In genomic region chr14:45657641-45658611, GRCm38 (mm10) we compare ENCODE assay signal across 8 mouse cellular contexts. TPM values are rescaled to one million over a fixed set of nuclear protein-coding genes. Genes with fewer than 3 reads are reported as not detected.
DNase-seq lines count a peak whose midpoint lies in the region; ATAC-seq and TF ChIP-seq lines count a peak whose summit lies in the region.

TSS of gene Ddhd1 (minus strand) at chr14:45658143.

- H3K4me3 ChIP-seq in CH12.LX (replicated peaks in 1 of 3; ENCODE audit: low read depth in 2 of 3, low read length in 2 of 3, poor library complexity in 1 of 3) = peak within 1 kb of the TSS; percentile 67 to 81 (median 76)
- peak within 1 kb of the TSS; percentile 86 for H3K4me3 ChIP-seq in forebrain, embryonic 12.5 days (replicated peaks)
- peak within 1 kb of the TSS; percentile 86 for H3K4me3 ChIP-seq in heart, postnatal 0 days (ENCODE audit: low read depth, low read length)
- H3K4me3 ChIP-seq in liver, embryonic 16.5 days (ENCODE audit: low read depth, low read length) = peak within 1 kb of the TSS; percentile 82
- peak within 1 kb of the TSS; percentile 93 for H3K4me3 ChIP-seq in neural tube, embryonic 13.5 days
- peak within 1 kb of the TSS; percentile 88 for H3K4me3 ChIP-seq in testis, adult 2 months (ENCODE audit: control insufficient read depth, low read depth, low read length)

- dilution Hi-C loops in CH12.LX (cut with MboI; ENCODE audit: extremely low pct_ligation_motif_present, extremely low pct_unique_long_range_greater_than_20kb, low sequenced_read_pairs) = no loop called here

- ATAC-seq in forebrain, embryonic 12.5 days (ENCODE audit: low FRiP score) = peak; percentile 96
- peak; percentile 96 for ATAC-seq in heart, postnatal 0 days (ENCODE audit: insufficient read depth, low read depth)
- ATAC-seq in liver, embryonic 16.5 days (ENCODE audit: low read depth) = peak; percentile 86
- peak; percentile 95 for ATAC-seq in neural tube, embryonic 13.5 days (ENCODE audit: low read depth)

- in situ Hi-C loops in CH12.LX (cut with MboI; ENCODE audit: low pct_ligation_motif_present, low pct_unique_long_range_greater_than_20kb, low sequenced_read_pairs) = no loop called here

- H3K27me3 ChIP-seq in CH12.LX (replicated peaks) = no peaks in the 10 kb centered on the region
- H3K27me3 ChIP-seq in forebrain, embryonic 12.5 days = no peaks in the 10 kb centered on the region
- H3K27me3 ChIP-seq in heart, postnatal 0 days (ENCODE audit: control insufficient read depth, insufficient read depth, low read length) = no peaks in the 10 kb centered on the region
- no peaks in the 10 kb centered on the region for H3K27me3 ChIP-seq in liver, embryonic 16.5 days (ENCODE audit: control insufficient read depth, insufficient read depth, low read depth, low read length)
- H3K27me3 ChIP-seq in neural tube, embryonic 13.5 days = no peaks in the 10 kb centered on the region
- no peaks in the 10 kb centered on the region for H3K27me3 ChIP-seq in testis, adult 2 months (ENCODE audit: control insufficient read depth, insufficient read depth, low read length)

- H3K4me2 ChIP-seq in CH12.LX (ENCODE audit: insufficient read depth, low read depth, poor library complexity, severe bottlenecking) = peak within 1 kb of the TSS; percentile 59
- peak within 1 kb of the TSS; percentile 85 for H3K4me2 ChIP-seq in forebrain, embryonic 12.5 days
- peak within 1 kb of the TSS; percentile 94 for H3K4me2 ChIP-seq in heart, postnatal 0 days (ENCODE audit: low read depth, low read length)
- peak within 1 kb of the TSS; percentile 84 for H3K4me2 ChIP-seq in liver, embryonic 16.5 days (ENCODE audit: low read depth, low read length)
- H3K4me2 ChIP-seq in neural tube, embryonic 13.5 days = peak within 1 kb of the TSS; percentile 84

- peak within 1 kb of the TSS; percentile 69 for H3K9ac ChIP-seq in CH12.LX (ENCODE audit: insufficient read depth, low read depth)
- H3K9ac ChIP-seq in forebrain, embryonic 12.5 days = peak within 1 kb of the TSS; percentile 88
- H3K9ac ChIP-seq in heart, postnatal 0 days (replicated peaks; ENCODE audit: low read depth, low read length) = peak within 1 kb of the TSS; percentile 86
- peak within 1 kb of the TSS; percentile 97 for H3K9ac ChIP-seq in liver, embryonic 16.5 days (ENCODE audit: low read depth, low read length)
- peak within 1 kb of the TSS; percentile 96 for H3K9ac ChIP-seq in neural tube, embryonic 13.5 days

- TF ChIP-seq CTCF in CH12.LX (conservative IDR thresholded peaks at IDR 0.05 in 1 of 2, IDR thresholded peaks at IDR 0.05 in 1 of 2; ENCODE audit: low read depth in 2 of 2, low read length in 2 of 2) = no peak
- no peak for TF ChIP-seq CTCF in heart, postnatal 0 days (IDR thresholded peaks at IDR 0.05; ENCODE audit: low read depth)
- no peak for TF ChIP-seq CTCF in testis, adult 2 months (IDR thresholded peaks at IDR 0.05; ENCODE audit: control insufficient read depth, insufficient read depth, insufficient replicate concordance, low read depth, low read length)

- H3K9me3 ChIP-seq in CH12.LX (replicated peaks; ENCODE audit: low read length) = no peaks in the 10 kb centered on the region
- no peaks in the 10 kb centered on the region for H3K9me3 ChIP-seq in forebrain, embryonic 12.5 days
- H3K9me3 ChIP-seq in heart, postnatal 0 days (replicated peaks; ENCODE audit: control insufficient read depth, low read length) = no peaks in the 10 kb centered on the region
- no peaks in the 10 kb centered on the region for H3K9me3 ChIP-seq in liver, embryonic 16.5 days (replicated peaks; ENCODE audit: control insufficient read depth, low read length)
- no peaks in the 10 kb centered on the region for H3K9me3 ChIP-seq in neural tube, embryonic 13.5 days

- peaks cover 7% of the 10 kb centered on the region for H3K79me2 ChIP-seq in CH12.LX (replicated peaks; ENCODE audit: control insufficient read depth, extremely low read depth, insufficient read depth, poor library complexity, severe bottlenecking)

- H3K4me1 ChIP-seq in CH12.LX (ENCODE audit: control insufficient read depth in 1 of 2, insufficient read depth in 2 of 2) = peaks cover 4 to 32% of the 10 kb centered on the region in 2 experiments; a peak in 2 of 4 replicates
- peaks cover 28% of the 10 kb centered on the region for H3K4me1 ChIP-seq in forebrain, embryonic 12.5 days
- peaks cover 41% of the 10 kb centered on the region for H3K4me1 ChIP-seq in heart, postnatal 0 days (ENCODE audit: control insufficient read depth, insufficient read depth)
- H3K4me1 ChIP-seq in liver, embryonic 16.5 days (ENCODE audit: control insufficient read depth, low read depth, low read length) = peaks cover 46% of the 10 kb centered on the region
- peaks cover 39% of the 10 kb centered on the region for H3K4me1 ChIP-seq in neural tube, embryonic 13.5 days (replicated peaks)
- H3K4me1 ChIP-seq in testis, adult 2 months (ENCODE audit: control insufficient read depth, insufficient read depth, low read length) = no peaks in the 10 kb centered on the region; the same call in 1 of the 2 replicates

- no peak for TF ChIP-seq RAD21 in CH12.LX (IDR thresholded peaks at IDR 0.05; ENCODE audit: low read depth, low read length)

- WGBS in forebrain, embryonic 12.5 days = under 1% methylated on average over 106 of the region's 123 CpGs
- WGBS in heart, postnatal 0 days = under 1% methylated on average over 113 of the region's 123 CpGs
- WGBS in liver, embryonic 16.5 days (ENCODE audit: insufficient replicate concordance) = under 1% methylated on average over 112 of the region's 123 CpGs
- WGBS in neural tube, embryonic 13.5 days = under 1% methylated on average over 109 of the region's 123 CpGs

- H3K27ac ChIP-seq in CH12.LX (ENCODE audit: insufficient read depth, low read depth) = peak within 1 kb of the TSS; percentile 41; the same call in 1 of the 2 replicates
- H3K27ac ChIP-seq in forebrain, embryonic 12.5 days = peak within 1 kb of the TSS; percentile 97
- H3K27ac ChIP-seq in heart, postnatal 0 days (ENCODE audit: low read depth) = peak within 1 kb of the TSS; percentile 84
- peak within 1 kb of the TSS; percentile 95 for H3K27ac ChIP-seq in liver, embryonic 16.5 days (ENCODE audit: low read length)
- H3K27ac ChIP-seq in neural tube, embryonic 13.5 days (replicated peaks) = peak within 1 kb of the TSS; percentile 96
- H3K27ac ChIP-seq in testis, adult 2 months (ENCODE audit: control insufficient read depth, insufficient read depth, low read depth, low read length) = peak within 1 kb of the TSS; percentile 93

- TF ChIP-seq POLR2A in CH12.LX (IDR thresholded peaks at IDR 0.05; ENCODE audit: low read depth, low read length) = peak; percentile 96
- peak; percentile 79 for TF ChIP-seq POLR2A in testis, adult 2 months (IDR thresholded peaks at IDR 0.05; ENCODE audit: control insufficient read depth, low read depth, low read length)

- DNase-seq in CH12.LX (ENCODE audit: extremely low read depth) = peak; percentile 75
- DNase-seq in c-Kit-positive CD71-positive TER-119-negative erythroid progenitor cells, embryonic 14.5 days (ENCODE audit: low read depth) = peak; percentile 62
- peak; percentile 79 for DNase-seq in heart, postnatal 0 days (ENCODE audit: low spot score)
- peak; percentile 89 to 94 for DNase-seq in kidney, postnatal 4 days

- TF ChIP-seq EP300 in CH12.LX (IDR thresholded peaks at IDR 0.05; ENCODE audit: low read length) = no peak
- no peak for TF ChIP-seq EP300 in heart, postnatal 0 days (IDR thresholded peaks at IDR 0.05; ENCODE audit: low read depth)

- peaks cover 0 to 16% of the 10 kb centered on the region in 2 experiments for H3K36me3 ChIP-seq in CH12.LX (replicated peaks in 1 of 2; ENCODE audit: control insufficient read depth in 1 of 2, insufficient read depth in 1 of 2, low read length in 1 of 2)
- H3K36me3 ChIP-seq in forebrain, embryonic 12.5 days (replicated peaks) = no peaks in the 10 kb centered on the region
- H3K36me3 ChIP-seq in heart, postnatal 0 days (replicated peaks; ENCODE audit: control insufficient read depth, insufficient read depth, low read length) = no peaks in the 10 kb centered on the region
- no peaks in the 10 kb centered on the region for H3K36me3 ChIP-seq in liver, embryonic 16.5 days (ENCODE audit: control insufficient read depth, insufficient read depth)
- no peaks in the 10 kb centered on the region for H3K36me3 ChIP-seq in neural tube, embryonic 13.5 days
- no peaks in the 10 kb centered on the region for H3K36me3 ChIP-seq in testis, adult 2 months (ENCODE audit: control insufficient read depth, insufficient read depth, low read length)

TF ChIP-seq in CH12.LX, 34 proteins besides CTCF, POLR2A, EP300 and RAD21 (continues in another document):
- TF ChIP-seq ELF1 (IDR thresholded peaks at IDR 0.05; ENCODE audit: low read depth, low read length) (peak; percentile 97), USF1 (IDR thresholded peaks at IDR 0.05; ENCODE audit: low read depth, low read length) (no peak), ZC3H11A (IDR thresholded peaks at IDR 0.05; ENCODE audit: low read depth, low read length) (no peak), UBTF (IDR thresholded peaks at IDR 0.05; ENCODE audit: low read depth, low read length) (peak; percentile 59), HCFC1 (IDR thresholded peaks at IDR 0.05; ENCODE audit: low read depth, low read length) (peak; percentile 68), MYC (IDR thresholded peaks at IDR 0.05; ENCODE audit: low read depth, low read length) (no peak), ETS1 (conservative IDR thresholded peaks at IDR 0.05; ENCODE audit: low read depth, low read length) (no peak), TCF12 (IDR thresholded peaks at IDR 0.05; ENCODE audit: low read depth, low read length) (peak; percentile 86; the same call in 1 of the 2 replicates), IRF4 (IDR thresholded peaks at IDR 0.05; ENCODE audit: low read depth, low read length) (no peak), CHD2 (IDR thresholded peaks at IDR 0.05; ENCODE audit: low read length) (no peak), SIN3A (IDR thresholded peaks at IDR 0.05; ENCODE audit: low read length) (no peak; the same call in 1 of the 2 replicates), NELFE (IDR thresholded peaks at IDR 0.05; ENCODE audit: low read depth, low read length) (peak; percentile 95), USF2 (conservative IDR thresholded peaks at IDR 0.05; ENCODE audit: low read depth, low read length) (no peak), MXI1 (IDR thresholded peaks at IDR 0.05; ENCODE audit: low read depth, low read length) (peak; percentile 83)

RNA-seq across cellular contexts. Expression of gene Ddhd1, which starts in this region (rescaled TPM):
- total RNA-seq in CH12.LX (2012; rRNA removed) (7.4 and 7.8 TPM in 2 replicates), CH12.LX (2014; rRNA removed) (12.7 and 13.1 TPM in 2 replicates)
- 16.9 and 18.4 TPM in 2 replicates for polyA plus RNA-seq in CH12.LX (2012; ENCODE audit: insufficient read length, low read depth)
- 16.7 and 16.8 TPM in 2 replicates for polyA plus RNA-seq in forebrain, embryonic 12.5 days (2016; fragmentation: Nextera tagmentation; extraction: Ambion mirVana)
- total RNA-seq in heart, postnatal 0 days (2014; rRNA removed; ENCODE audit: low replicate concordance) = 12.0 and 18.6 TPM in 2 replicates
- 3.4 and 3.6 TPM in 2 replicates for polyA plus RNA-seq in heart, postnatal 0 days (2015; fragmentation: Nextera tagmentation; extraction: Ambion mirVana)
- polyA plus RNA-seq in liver, embryonic 16.5 days (2015; fragmentation: Nextera tagmentation; extraction: Ambion mirVana) = 5.5 and 6.6 TPM in 2 replicates
- polyA plus RNA-seq in neural tube, embryonic 13.5 days (2015; fragmentation: Nextera tagmentation; extraction: Ambion mirVana) = 17.8 and 21.8 TPM in 2 replicates
- polyA plus RNA-seq in testis, adult 2 months (2012; rRNA removed) = 153 and 163 TPM in 2 replicates

Comparison
In these comparisons a context has a peak if more than half of its experiments do, and no peak if none do; other contexts are left out.
1. Peak in every context shown above with its lines: DNase-seq, ATAC-seq, H3K4me3 ChIP-seq and H3K27ac ChIP-seq.
2. H3K27ac ChIP-seq: peak in every context shown above with its lines; median percentile 97 in forebrain, embryonic 12.5 days; 96 in neural tube, embryonic 13.5 days; 95 in liver, embryonic 16.5 days; 93 in testis, adult 2 months; 84 in heart, postnatal 0 days; 41 in CH12.LX.